Mouse (Mus musculus) liver, embryonic 14.5 days (tissue): Measurements from ENCODE around the gene Tmem178.

ENCODE experiments used
- CTCF ChIP-seq: IDR thresholded peaks from 2 replicates; pipeline ENCODE4 v1.5.1; 2016; ENCODE audit warnings: antibody characterized with exemption, low read depth, control low read depth
- EP300 ChIP-seq: IDR thresholded peaks from 2 replicates; pipeline ENCODE4 v1.6.1; 2016; ENCODE audit warnings: antibody characterized with exemption, low read depth

DNA sequence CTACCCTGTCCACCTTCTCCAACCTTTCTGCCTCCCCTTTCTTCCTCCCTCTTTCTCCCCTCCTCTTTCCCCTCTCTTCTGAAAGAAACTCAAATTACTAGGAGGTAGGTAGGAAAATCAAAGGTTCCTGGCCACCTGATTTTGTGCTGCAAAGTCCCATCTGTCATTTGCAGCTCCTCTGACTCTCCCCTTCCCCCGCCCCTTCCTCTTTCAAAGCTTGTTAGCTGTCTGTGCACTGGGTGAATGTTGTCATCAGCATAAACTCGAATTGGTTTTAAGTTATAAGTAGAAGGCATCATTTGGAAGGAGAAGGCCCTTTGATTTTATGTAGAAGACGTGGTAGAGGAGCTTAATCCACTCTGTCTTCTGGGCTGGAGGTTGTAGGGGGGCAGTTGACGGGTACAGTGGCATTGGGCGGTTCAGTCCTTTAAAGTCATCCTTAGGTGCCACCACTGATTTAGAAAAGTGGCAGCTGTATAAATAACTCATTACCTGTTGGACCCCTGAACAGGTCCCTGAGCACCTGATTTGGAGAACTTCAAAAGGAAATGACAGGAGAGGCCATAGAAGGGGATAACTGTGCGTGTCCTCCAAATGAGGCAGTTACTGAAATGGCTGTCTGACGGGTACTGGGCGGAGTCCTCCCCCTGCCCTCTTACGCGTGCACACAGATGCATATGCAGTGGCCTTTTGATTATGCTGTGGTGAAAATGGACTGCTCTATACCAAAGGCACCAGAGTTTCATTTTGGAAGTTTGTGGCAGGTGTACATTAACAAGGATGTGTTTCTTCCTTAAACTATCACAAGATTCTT lies 11.8 kb downstream of the Tmem178 start:
- TF ChIP-seq CTCF = no peak
- TF ChIP-seq EP300 = no peak
